Mouse (Mus musculus): ENCODE data around the gene Hsf4. TPM values are rescaled to one million over a fixed set of nuclear protein-coding genes. Genes with fewer than 3 reads are reported as not detected.

Hsf4 gene
- polyA plus RNA-seq (2014; fragmentation: Illumina TruSeq; extraction: RNeasy Lipid Tissue Mini Kit (QIAGEN cat#74804); ENCODE audit: low read depth, low replicate concordance) = not detected

GRCm38 (mm10) chr8:105269461-105269947, at the start of gene Hsf4:
Hsf4 (plus strand) TSS chr8:105269801.

GRCm38 (mm10) chr8:105224413-105225271, 45.0 kb upstream of the Hsf4 start, which contains the start of gene D230025D16Rik:
D230025D16Rik (plus strand) TSS chr8:105225145.

GRCm38 (mm10) chr8:105254966-105255350, 14.6 kb upstream of the Hsf4 start, which contains the start of gene B3gnt9:
B3gnt9 (minus strand) TSS chr8:105255153.

GRCm38 (mm10) chr8:105264024-105264982, 5.3 kb upstream of the Hsf4 start, which contains the start of the genes Tradd and Fbxl8:
Tradd (minus strand) TSS chr8:105264609.
Fbxl8 (plus strand) TSS chr8:105264648.

GRCm38 (mm10) chr8:105275840-105276239, 6.2 kb downstream of the Hsf4 start, which contains the start of gene Nol3:
Nol3 (plus strand) TSS chr8:105276140.

GRCm38 (mm10) chr8:105289805-105290460, 20.3 kb downstream of the Hsf4 start, which contains the start of gene 4931428F04Rik:
4931428F04Rik (minus strand) TSS chr8:105289864.

GRCm38 (mm10) chr8:105295895-105296573, 26.4 kb downstream of the Hsf4 start, which contains the start of gene Exoc3l:
Exoc3l (minus strand) TSS chr8:105296101.

GRCm38 (mm10) chr8:105297511-105298192, 28.1 kb downstream of the Hsf4 start, which contains the start of gene E2f4:
E2f4 (plus strand) TSS chr8:105297663.

GRCm38 (mm10) chr8:105305211-105306145, 35.9 kb downstream of the Hsf4 start, which contains the start of gene Elmo3:
Elmo3 (plus strand) TSS chr8:105305601.

Other genes starting within 250 kb of the Hsf4 start
- gene Ces3a, start 221.2 kb upstream of the Hsf4 start, polyA plus RNA-seq (2014; fragmentation: Illumina TruSeq; extraction: RNeasy Lipid Tissue Mini Kit (QIAGEN cat#74804); ENCODE audit: low read depth, low replicate concordance) = not detected
- not detected for gene Ces3b, start 186.0 kb upstream of the Hsf4 start, polyA plus RNA-seq (2014; fragmentation: Illumina TruSeq; extraction: RNeasy Lipid Tissue Mini Kit (QIAGEN cat#74804); ENCODE audit: low read depth, low replicate concordance)
- not detected for gene Ces4a, start 138.0 kb upstream of the Hsf4 start, polyA plus RNA-seq (2014; fragmentation: Illumina TruSeq; extraction: RNeasy Lipid Tissue Mini Kit (QIAGEN cat#74804); ENCODE audit: low read depth, low replicate concordance)
- gene Cbfb, start 99.1 kb upstream of the Hsf4 start, polyA plus RNA-seq (2014; fragmentation: Illumina TruSeq; extraction: RNeasy Lipid Tissue Mini Kit (QIAGEN cat#74804); ENCODE audit: low read depth, low replicate concordance) = 50.5 TPM
- gene D230025D16Rik, start 44.7 kb upstream of the Hsf4 start, polyA plus RNA-seq (2014; fragmentation: Illumina TruSeq; extraction: RNeasy Lipid Tissue Mini Kit (QIAGEN cat#74804); ENCODE audit: low read depth, low replicate concordance) = 33.1 TPM
- gene B3gnt9, start 14.6 kb upstream of the Hsf4 start, polyA plus RNA-seq (2014; fragmentation: Illumina TruSeq; extraction: RNeasy Lipid Tissue Mini Kit (QIAGEN cat#74804); ENCODE audit: low read depth, low replicate concordance) = 0.81 TPM
- gene Tradd, start 5.2 kb upstream of the Hsf4 start, polyA plus RNA-seq (2014; fragmentation: Illumina TruSeq; extraction: RNeasy Lipid Tissue Mini Kit (QIAGEN cat#74804); ENCODE audit: low read depth, low replicate concordance) = 0.69 TPM
- not detected for gene Fbxl8, start 5.2 kb upstream of the Hsf4 start, polyA plus RNA-seq (2014; fragmentation: Illumina TruSeq; extraction: RNeasy Lipid Tissue Mini Kit (QIAGEN cat#74804); ENCODE audit: low read depth, low replicate concordance)
- gene Nol3, start 6.3 kb downstream of the Hsf4 start, polyA plus RNA-seq (2014; fragmentation: Illumina TruSeq; extraction: RNeasy Lipid Tissue Mini Kit (QIAGEN cat#74804); ENCODE audit: low read depth, low replicate concordance) = 1.5 TPM
- 0.28 TPM for gene 4931428F04Rik, start 20.1 kb downstream of the Hsf4 start, polyA plus RNA-seq (2014; fragmentation: Illumina TruSeq; extraction: RNeasy Lipid Tissue Mini Kit (QIAGEN cat#74804); ENCODE audit: low read depth, low replicate concordance)
- gene Exoc3l, start 26.3 kb downstream of the Hsf4 start, polyA plus RNA-seq (2014; fragmentation: Illumina TruSeq; extraction: RNeasy Lipid Tissue Mini Kit (QIAGEN cat#74804); ENCODE audit: low read depth, low replicate concordance) = not detected
- gene E2f4, start 27.9 kb downstream of the Hsf4 start, polyA plus RNA-seq (2014; fragmentation: Illumina TruSeq; extraction: RNeasy Lipid Tissue Mini Kit (QIAGEN cat#74804); ENCODE audit: low read depth, low replicate concordance) = 4.1 TPM
- 4.1 TPM for gene Elmo3, start 35.8 kb downstream of the Hsf4 start, polyA plus RNA-seq (2014; fragmentation: Illumina TruSeq; extraction: RNeasy Lipid Tissue Mini Kit (QIAGEN cat#74804); ENCODE audit: low read depth, low replicate concordance)
- gene Lrrc29, start 56.5 kb downstream of the Hsf4 start, polyA plus RNA-seq (2014; fragmentation: Illumina TruSeq; extraction: RNeasy Lipid Tissue Mini Kit (QIAGEN cat#74804); ENCODE audit: low read depth, low replicate concordance) = 0.16 TPM
- 10.8 TPM for gene Tmem208, start 56.6 kb downstream of the Hsf4 start, polyA plus RNA-seq (2014; fragmentation: Illumina TruSeq; extraction: RNeasy Lipid Tissue Mini Kit (QIAGEN cat#74804); ENCODE audit: low read depth, low replicate concordance)
- gene Fhod1, start 78.2 kb downstream of the Hsf4 start, polyA plus RNA-seq (2014; fragmentation: Illumina TruSeq; extraction: RNeasy Lipid Tissue Mini Kit (QIAGEN cat#74804); ENCODE audit: low read depth, low replicate concordance) = 0.28 TPM
- gene Slc9a5, start 79.0 kb downstream of the Hsf4 start, polyA plus RNA-seq (2014; fragmentation: Illumina TruSeq; extraction: RNeasy Lipid Tissue Mini Kit (QIAGEN cat#74804); ENCODE audit: low read depth, low replicate concordance) = not detected
- gene Plekhg4, start 103.5 kb downstream of the Hsf4 start, polyA plus RNA-seq (2014; fragmentation: Illumina TruSeq; extraction: RNeasy Lipid Tissue Mini Kit (QIAGEN cat#74804); ENCODE audit: low read depth, low replicate concordance) = not detected
- gene Kctd19, start 143.7 kb downstream of the Hsf4 start, polyA plus RNA-seq (2014; fragmentation: Illumina TruSeq; extraction: RNeasy Lipid Tissue Mini Kit (QIAGEN cat#74804); ENCODE audit: low read depth, low replicate concordance) = not detected
- gene Lrrc36, start 143.8 kb downstream of the Hsf4 start, polyA plus RNA-seq (2014; fragmentation: Illumina TruSeq; extraction: RNeasy Lipid Tissue Mini Kit (QIAGEN cat#74804); ENCODE audit: low read depth, low replicate concordance) = not detected
- not detected for gene Tppp3, start 201.7 kb downstream of the Hsf4 start, polyA plus RNA-seq (2014; fragmentation: Illumina TruSeq; extraction: RNeasy Lipid Tissue Mini Kit (QIAGEN cat#74804); ENCODE audit: low read depth, low replicate concordance)
- gene Zdhhc1, start 227.1 kb downstream of the Hsf4 start, polyA plus RNA-seq (2014; fragmentation: Illumina TruSeq; extraction: RNeasy Lipid Tissue Mini Kit (QIAGEN cat#74804); ENCODE audit: low read depth, low replicate concordance) = 2.7 TPM
- 39.1 TPM for gene Hsd11b2, start 249.0 kb downstream of the Hsf4 start, polyA plus RNA-seq (2014; fragmentation: Illumina TruSeq; extraction: RNeasy Lipid Tissue Mini Kit (QIAGEN cat#74804); ENCODE audit: low read depth, low replicate concordance)